Mouse (Mus musculus): ENCODE data around the gene Olfr1418. TPM values are rescaled to one million over a fixed set of nuclear protein-coding genes. Genes with fewer than 3 reads are reported as not detected.

Olfr1418 gene
- total and polyA plus RNA-seq, 3 experiments = not detected

- TF ChIP-seq ZNF384 (IDR thresholded peaks at IDR 0.05; ENCODE audit: low read depth, low read length) = no peak
- TF ChIP-seq NELFE (IDR thresholded peaks at IDR 0.05; ENCODE audit: low read depth, low read length) = no peak
- TF ChIP-seq RAD21 (IDR thresholded peaks at IDR 0.05; ENCODE audit: low read depth, low read length) = no peak
- TF ChIP-seq SIN3A (IDR thresholded peaks at IDR 0.05; ENCODE audit: low read length) = no peak
- TF ChIP-seq MYB (IDR thresholded peaks at IDR 0.05; ENCODE audit: low read depth, low read length) = no peak
Observed at GRCm38 (mm10) chr19:11810003-11810758, 50.7 kb downstream of the Olfr1418 start (continued).

- Histone ChIP-seq H3K79me2 (ENCODE audit: control insufficient read depth, insufficient read depth, low read length, poor library complexity) (no peaks in the 10 kb centered on the region), H3K9ac (ENCODE audit: control insufficient read depth, low read depth, low read length, poor library complexity, severe bottlenecking) (peak overlapping the region; percentile 48), H3K4me3 (ENCODE audit: control insufficient read depth in 1 of 2, insufficient read depth in 1 of 2, low read depth in 2 of 2, low read length in 2 of 2) (peak overlapping the region in 1 of 2 experiments; percentile 10; a peak in 1 of 4 replicates), H3K4me1 (ENCODE audit: control insufficient read depth in 1 of 2, insufficient read depth in 2 of 2, low read length in 2 of 2) (peaks cover 17 to 40% of the 10 kb centered on the region in 2 experiments), H3K27ac (ENCODE audit: control insufficient read depth, low read depth, low read length) (peak overlapping the region; percentile 97), H3K27me3 (ENCODE audit: control insufficient read depth in 1 of 2, insufficient read depth in 2 of 2, low read length in 2 of 2) (no peaks in the 10 kb centered on the region), H3K36me3 (ENCODE audit: control insufficient read depth in 1 of 2, insufficient read depth in 2 of 2, low read length in 2 of 2) (peaks cover 0 to 38% of the 10 kb centered on the region in 2 experiments; a peak in 2 of 4 replicates), H3K9me3 (replicated peaks; ENCODE audit: insufficient read depth, low read length) (no peaks in the 10 kb centered on the region)
- TF ChIP-seq MAZ (IDR thresholded peaks at IDR 0.05; ENCODE audit: low read depth, low read length) (no peak), EP300 (IDR thresholded peaks at IDR 0.05; ENCODE audit: low read depth in 1 of 2, low read length in 2 of 2) (peak; percentile 87 to 90), SIN3A (IDR thresholded peaks at IDR 0.05; ENCODE audit: low read length) (peak; percentile 59), BHLHE40 (IDR thresholded peaks at IDR 0.05; ENCODE audit: borderline replicate concordance, low read depth, low read length) (no peak), MXI1 (IDR thresholded peaks at IDR 0.05; ENCODE audit: low read depth, low read length) (no peak), TAL1 (IDR thresholded peaks at IDR 0.05; ENCODE audit: low read length) (no peak), MAX (IDR thresholded peaks at IDR 0.05; ENCODE audit: low read length) (peak; percentile 73), POLR2AphosphoS2 (IDR thresholded peaks at IDR 0.05; ENCODE audit: low read length) (no peak), GATA1 (IDR thresholded peaks at IDR 0.05; ENCODE audit: low read depth, low read length) (peak; percentile 50), TBP (IDR thresholded peaks at IDR 0.05; ENCODE audit: low read depth, low read length) (peak; percentile 51; the same call in 1 of the 2 replicates), ETS1 (IDR thresholded peaks at IDR 0.05; ENCODE audit: low read depth, low read length) (peak; percentile 78), NRF1 (IDR thresholded peaks at IDR 0.05; ENCODE audit: insufficient read depth, low read depth, low read length, poor library complexity, severe bottlenecking) (no peak), CHD2 (IDR thresholded peaks at IDR 0.05; ENCODE audit: low read length) (no peak), SMC3 (IDR thresholded peaks at IDR 0.05; ENCODE audit: low read depth, low read length) (no peak), HCFC1 (IDR thresholded peaks at IDR 0.05; ENCODE audit: low read depth, low read length) (no peak), MYB (IDR thresholded peaks at IDR 0.05; ENCODE audit: low read depth, low read length) (no peak), CHD1 (IDR thresholded peaks at IDR 0.05; ENCODE audit: low read depth, low read length) (no peak), TCF12 (IDR thresholded peaks at IDR 0.05; ENCODE audit: low read depth, low read length) (peak; percentile 53; the same call in 1 of the 2 replicates), MYC (IDR thresholded peaks at IDR 0.05; ENCODE audit: low read depth, low read length) (no peak), GABPA (IDR thresholded peaks at IDR 0.05; ENCODE audit: low read depth, low read length) (no peak), POLR2A (IDR thresholded peaks at IDR 0.05; ENCODE audit: control insufficient read depth in 1 of 2, insufficient read depth in 1 of 2, low read depth in 1 of 2, low read length in 2 of 2, poor library complexity in 1 of 2) (no peak), USF1 (IDR thresholded peaks at IDR 0.05; ENCODE audit: low read depth, low read length) (no peak), NELFE (IDR thresholded peaks at IDR 0.05; ENCODE audit: low read depth, low read length) (no peak; the same call in 1 of the 2 replicates), RCOR1 (IDR thresholded peaks at IDR 0.05; ENCODE audit: low read depth, low read length) (peak; percentile 69; the same call in 1 of the 2 replicates), CTCF (IDR thresholded peaks at IDR 0.05 in 2 of 3, conservative IDR thresholded peaks at IDR 0.05 in 1 of 3; ENCODE audit: control insufficient read depth in 1 of 3, insufficient read depth in 1 of 3, low read depth in 2 of 3, low read length in 3 of 3, poor library complexity in 1 of 3, severe bottlenecking in 1 of 3) (no peak)
- peak; percentile 72 for DNase-seq (ENCODE audit: low read depth, low spot score)
Observed at GRCm38 (mm10) chr19:11808452-11808851, 52.4 kb downstream of the Olfr1418 start.

Data from MEL (cell line).